Mouse (Mus musculus) CD8-positive naive resting alpha-beta T cell, adult 2 months (primary cell): Measurements from ENCODE around the gene Sgms1.
"Not testable (repeated sequence)": the region's sequence is repeated elsewhere in the genome, so short reads cannot be mapped to it uniquely, and the experiment has no call there.

Experiments
- DNase-seq, 2 experiments: peaks; one replicate each; pipeline ENCODE4 v3.0.0; 2022; ENCODE audit warnings: low read depth in 2 of 2, low spot score in 2 of 2

Gene Sgms1

GRCm38 (mm10) chr19:32328089-32328828 is 61.3 kb downstream of the Sgms1 start:
- no peak for DNase-seq

GRCm38 (mm10) chr19:32326621-32327021 is 62.9 kb downstream of the Sgms1 start:
- DNase-seq = no peak

- DNase-seq = no peak
Measured at GRCm38 (mm10) chr19:32326156-32326555, 63.4 kb downstream of the Sgms1 start.

GRCm38 (mm10) chr19:32325100-32325768 is 64.3 kb downstream of the Sgms1 start:
- DNase-seq = no peak

- no peak for DNase-seq
Measured at GRCm38 (mm10) chr19:32324550-32324949, 65.0 kb downstream of the Sgms1 start.

- no peak for DNase-seq
Measured at GRCm38 (mm10) chr19:32323070-32323469, 66.4 kb downstream of the Sgms1 start.

GRCm38 (mm10) chr19:32322429-32323035 is 67.0 kb downstream of the Sgms1 start:
- no peak for DNase-seq

- DNase-seq = peak; percentile 89 to 93
Measured at GRCm38 (mm10) chr19:32320366-32320666, 69.2 kb downstream of the Sgms1 start.

GRCm38 (mm10) chr19:32319531-32320365 is 69.8 kb downstream of the Sgms1 start:
- no peak for DNase-seq

- DNase-seq = no peak
Measured at GRCm38 (mm10) chr19:32319057-32319456, 70.5 kb downstream of the Sgms1 start.

GRCm38 (mm10) chr19:32317347-32317746 is 72.2 kb downstream of the Sgms1 start:
- not testable (repeated sequence) for DNase-seq

GRCm38 (mm10) chr19:32313304-32313703 is 76.2 kb downstream of the Sgms1 start:
- no peak for DNase-seq

GRCm38 (mm10) chr19:32311762-32312161 is 77.8 kb downstream of the Sgms1 start:
- DNase-seq = no peak

GRCm38 (mm10) chr19:32311063-32311462 is 78.5 kb downstream of the Sgms1 start:
- no peak for DNase-seq

GRCm38 (mm10) chr19:32310483-32310882 is 79.0 kb downstream of the Sgms1 start:
- DNase-seq = no peak

GRCm38 (mm10) chr19:32309346-32309745 is 80.2 kb downstream of the Sgms1 start:
- no peak for DNase-seq

GRCm38 (mm10) chr19:32308311-32308710 is 81.2 kb downstream of the Sgms1 start:
- DNase-seq = no peak

GRCm38 (mm10) chr19:32304898-32305297 is 84.6 kb downstream of the Sgms1 start:
- DNase-seq = no peak

GRCm38 (mm10) chr19:32304008-32304873 is 85.3 kb downstream of the Sgms1 start:
- DNase-seq = no peak

GRCm38 (mm10) chr19:32302835-32303381 is 86.6 kb downstream of the Sgms1 start:
- DNase-seq = no peak
